Mouse (Mus musculus): ENCODE measurements around the gene Snrnp70.

- TF ChIP-seq CTCF (IDR thresholded peaks at IDR 0.05; ENCODE audit: control insufficient read depth, insufficient read depth, low read length) = peak; percentile 56
- TF ChIP-seq POLR2A (IDR thresholded peaks at IDR 0.05; ENCODE audit: borderline replicate concordance, control insufficient read depth, low read depth, low read length) = no peak
These were observed 8.2 kb upstream of the Snrnp70 start for GRCm38 (mm10) chr7:45403532-45404261.
